Mouse (Mus musculus): ENCODE measurements around the gene Vmn1r61.

Gene Vmn1r61

GRCm38 (mm10) chr7:5613195-5613594 lies at the start of gene Vmn1r61:
Gene Vmn1r61 (minus strand): TSS chr7:5613295.
- no peak for DNase-seq (ENCODE audit: low read depth)
